Mouse (Mus musculus): Measurements from ENCODE around the gene Nkapl.

DNA sequence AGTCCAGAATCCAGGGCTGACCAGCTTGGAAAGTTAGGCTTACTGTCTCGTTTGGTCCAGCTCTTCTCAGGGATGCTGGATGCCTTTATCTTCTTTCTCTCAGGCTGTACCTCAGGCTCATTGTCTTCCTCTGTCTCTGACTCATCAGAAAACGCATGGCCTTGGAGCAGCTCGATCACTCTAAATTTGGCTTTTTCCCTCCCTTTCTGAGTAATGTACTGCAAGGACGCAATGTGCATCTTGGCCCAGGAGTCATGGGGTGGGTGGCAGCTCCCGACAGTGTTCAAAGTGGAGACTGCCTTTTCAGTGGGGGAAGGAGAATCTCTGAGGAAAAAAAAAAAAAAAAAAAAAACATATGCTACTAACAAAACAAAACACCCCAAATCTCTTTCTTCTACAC, 45.0 kb downstream of the Nkapl start:
- TF ChIP-seq CTCF (IDR thresholded peaks at IDR 0.05; ENCODE audit: extremely low read depth, insufficient read length, insufficient replicate concordance, low read depth, low read length) (no peak), POLR2A (IDR thresholded peaks at IDR 0.05; ENCODE audit: low read depth, low read length) (no peak)
